Mouse (Mus musculus): ENCODE results near the gene Cfap299.

GRCm38 (mm10) chr5:98562806-98563205 lies 233.7 kb downstream of the Cfap299 start:
- TF ChIP-seq TAL1 (IDR thresholded peaks at IDR 0.05; ENCODE audit: low read length) (no peak), GATA1 (IDR thresholded peaks at IDR 0.05; ENCODE audit: low read length) (no peak)
